Mouse (Mus musculus) kidney, embryonic 14.5 days (tissue): Measurements from ENCODE around the gene Nap1l4. TPM values are rescaled to one million over a fixed set of nuclear protein-coding genes. Genes with fewer than 3 reads are reported as not detected.

Source experiments
- ATAC-seq: fragments of 200-750 bp; cut with Nextera tagmentation; 2 replicates; pipeline ENCODE4 v1.8.0; 2017; ENCODE audit warnings: moderate number of reproducible peaks, mild to moderate bottlenecking, moderate TSS enrichment, moderate library complexity; ENCODE audit not compliant: low FRiP score, low TSS enrichment
- H3K27ac ChIP-seq: fragments of 300-500 bp; sonication (generic); 2 replicates; pipeline ENCODE4 v1.5.1; 2014; ENCODE audit warnings: low read depth, mild to moderate bottlenecking, low read length, moderate library complexity, mixed read lengths
- H3K27me3 ChIP-seq: fragments of 300-500 bp; sonication (generic); 2 replicates; pipeline ENCODE4 v1.6.1; 2014; ENCODE audit warnings: mild to moderate bottlenecking, low read length; ENCODE audit not compliant: control insufficient read depth, insufficient read depth
- H3K36me3 ChIP-seq: fragments of 300-500 bp; sonication (generic); 2 replicates; pipeline ENCODE4 v1.6.1; 2014; ENCODE audit warnings: low read length, mixed read lengths; ENCODE audit not compliant: control insufficient read depth, insufficient read depth
- H3K4me1 ChIP-seq: fragments of 300-500 bp; sonication (generic); 2 replicates; pipeline ENCODE4 v1.6.1; 2014; ENCODE audit warnings: low read length, mixed read lengths; ENCODE audit not compliant: control insufficient read depth, insufficient read depth
- H3K4me2 ChIP-seq: fragments of 300-500 bp; sonication (generic); replicated peaks from 2 replicates; pipeline ENCODE4 v1.6.1; 2014; ENCODE audit warnings: low read depth, mild to moderate bottlenecking, low read length
- H3K4me3 ChIP-seq: fragments of 300-500 bp; sonication (generic); 2 replicates; pipeline ENCODE4 v1.5.1; 2014; ENCODE audit warnings: mild to moderate bottlenecking, low read length
- H3K9ac ChIP-seq: fragments of 300-500 bp; sonication (generic); 2 replicates; pipeline ENCODE4 v1.6.1; 2014; ENCODE audit warnings: low read depth, mild to moderate bottlenecking, low read length, moderate library complexity
- H3K9me3 ChIP-seq: fragments of 300-500 bp; sonication (generic); 2 replicates; pipeline ENCODE4 v1.6.1; 2016; ENCODE audit warnings: low read length; ENCODE audit not compliant: control insufficient read depth
- WGBS: fragments of 180-500 bp; shearing (Covaris S2); extraction: QIAGEN DNeasy Blood & Tissue Kit; methylation state at CpG from one replicate; pipeline ENCODE4 v1.1.7; 2014; 5-methylcytosine and 5-hydroxymethylcytosine counted together
- polyA plus RNA-seq: library from polyadenylated mRNA; unstranded; fragments of >200 nt; fragmentation: Nextera tagmentation; extraction: Ambion mirVana; gene quantifications from 2 replicates; pipeline ENCODE4 v1.2.1, GENCODE M21; 2014

Gene Nap1l4
- polyA plus RNA-seq, 1 experiment from 2014 or later, result 138 TPM

- H3K4me2 ChIP-seq, result peak overlapping the region; percentile 67
- no peak overlapping the region for H3K27ac ChIP-seq
- H3K27me3 ChIP-seq, result peaks cover 37% of the 10 kb centered on the region
- ATAC-seq, result no peak
- no peaks in the 10 kb centered on the region for H3K9me3 ChIP-seq
- peak overlapping the region; percentile 44 for H3K4me3 ChIP-seq
- no peaks in the 10 kb centered on the region for H3K4me1 ChIP-seq
- H3K9ac ChIP-seq, result peak overlapping the region; percentile 40; the same call in 1 of the 2 replicates
- no peaks in the 10 kb centered on the region for H3K36me3 ChIP-seq
- 5% methylated on average over 55 of the region's 55 CpGs for WGBS
Observed at GRCm38 (mm10) chr7:143501643-143502417, 47.1 kb downstream of the Nap1l4 start.

GRCm38 (mm10) chr7:143500912-143501311, 48.0 kb downstream of the Nap1l4 start:
- H3K9me3 ChIP-seq, result no peaks in the 10 kb centered on the region
- no peak for ATAC-seq
- H3K27ac ChIP-seq, result no peak overlapping the region
- no peak overlapping the region for H3K9ac ChIP-seq
- WGBS, result 20% methylated on average over 2 of the region's 2 CpGs
- H3K4me2 ChIP-seq, result no peak overlapping the region
- H3K4me3 ChIP-seq, result no peak overlapping the region
- H3K27me3 ChIP-seq, result peaks cover 37% of the 10 kb centered on the region
- no peaks in the 10 kb centered on the region for H3K36me3 ChIP-seq
- H3K4me1 ChIP-seq, result no peaks in the 10 kb centered on the region

DNA sequence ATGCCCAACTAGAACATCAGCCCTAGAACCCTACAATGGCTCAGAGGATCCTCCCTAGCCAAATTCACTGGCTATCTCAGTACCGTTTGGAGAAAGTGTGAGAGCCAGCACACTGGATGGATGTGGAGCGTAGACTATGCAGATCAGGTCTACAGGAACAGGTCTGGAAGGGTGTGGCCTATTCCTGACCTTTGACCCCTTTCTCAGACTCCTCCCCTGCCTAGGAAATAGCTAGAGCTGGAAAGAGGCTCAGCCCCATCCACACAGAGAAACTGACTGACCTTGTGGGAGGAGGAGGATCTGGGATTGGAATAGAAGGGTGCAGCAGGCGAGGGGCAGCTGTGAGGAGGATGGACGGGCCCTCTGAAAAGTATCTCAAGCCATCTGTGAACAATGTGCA, 50.3 kb downstream of the Nap1l4 start:
- Histone ChIP-seq H3K9ac (no peak overlapping the region), H3K4me1 (no peaks in the 10 kb centered on the region), H3K9me3 (no peaks in the 10 kb centered on the region), H3K4me3 (no peak overlapping the region), H3K27me3 (peaks cover 31% of the 10 kb centered on the region), H3K4me2 (no peak overlapping the region), H3K27ac (no peak overlapping the region), H3K36me3 (no peaks in the 10 kb centered on the region)
- 87% methylated on average over 4 of the region's 4 CpGs for WGBS
- ATAC-seq, result no peak

DNA sequence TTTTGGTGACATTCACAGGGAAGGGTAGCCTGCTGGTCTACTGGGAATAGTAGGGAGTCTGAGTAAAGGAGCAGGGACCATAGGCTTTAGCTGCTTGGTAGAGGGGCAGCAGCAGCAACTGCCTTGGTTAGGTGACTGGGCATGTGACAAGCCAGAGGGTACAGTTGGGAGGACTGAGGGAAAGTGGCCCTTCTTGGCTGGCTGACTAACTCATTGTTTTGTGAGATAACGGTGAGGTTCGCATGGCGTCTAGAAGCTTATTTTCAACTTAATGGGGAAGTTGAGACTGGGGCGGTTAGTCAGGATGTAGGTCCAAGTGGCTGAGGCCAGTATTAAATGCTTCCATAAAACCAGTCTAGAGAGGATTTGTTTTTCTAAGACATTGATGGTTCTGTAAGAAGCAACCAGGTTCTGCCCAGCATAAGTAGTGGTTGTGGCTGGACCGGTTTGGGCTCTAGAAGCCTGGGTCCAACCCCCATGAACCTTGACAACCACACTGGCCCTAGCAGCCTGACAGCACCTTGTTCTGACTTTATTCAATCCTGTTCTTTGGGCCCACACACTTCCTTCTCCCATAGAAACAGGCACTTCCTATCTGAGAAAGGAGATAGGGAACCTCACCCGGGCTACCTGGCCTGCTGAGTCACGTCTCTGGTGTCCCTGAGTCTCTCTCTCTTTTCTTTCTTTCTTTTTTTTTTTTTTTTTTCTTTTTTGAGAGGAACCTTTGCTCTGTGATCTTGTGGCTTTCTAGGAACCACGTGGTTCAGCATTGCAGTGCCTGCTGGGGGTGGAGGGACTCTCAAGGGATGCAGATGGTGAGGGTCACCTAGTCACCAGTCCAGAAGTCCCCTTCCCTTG, 53.6 kb downstream of the Nap1l4 start:
- Histone ChIP-seq H3K9me3 (no peaks in the 10 kb centered on the region), H3K4me3 (no peak overlapping the region), H3K9ac (no peak overlapping the region), H3K4me2 (no peak overlapping the region), H3K27me3 (peaks cover 4% of the 10 kb centered on the region; the same call in 1 of the 2 replicates), H3K36me3 (no peaks in the 10 kb centered on the region), H3K4me1 (no peaks in the 10 kb centered on the region), H3K27ac (no peak overlapping the region)
- WGBS, result 81% methylated on average over 8 of the region's 8 CpGs
- ATAC-seq, result no peak

DNA sequence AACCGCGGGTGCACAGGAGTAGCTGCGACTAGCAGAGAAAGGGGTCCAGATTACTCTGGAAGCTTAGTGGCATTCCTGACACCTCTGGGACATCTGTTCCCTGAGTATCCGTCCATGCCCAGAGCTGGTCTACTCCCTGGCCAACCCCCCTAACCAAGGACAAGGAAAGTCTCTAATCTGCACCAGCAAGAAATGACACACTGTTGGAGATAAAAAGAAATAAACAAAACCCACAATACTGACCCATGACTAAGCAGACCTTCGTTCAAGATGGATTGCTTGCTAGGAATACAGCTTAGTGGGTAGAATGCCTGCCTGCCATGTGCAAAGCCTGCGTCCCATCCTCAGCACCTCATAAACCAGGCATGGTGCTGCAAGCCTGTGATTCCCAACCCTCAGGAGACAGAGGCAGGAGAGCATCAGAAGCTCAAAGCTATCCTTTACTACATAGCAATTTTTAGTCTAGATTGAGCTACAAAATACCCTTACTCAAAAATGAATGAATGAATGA, 55.2 kb downstream of the Nap1l4 start:
- WGBS, result 63% methylated on average over 6 of the region's 6 CpGs
- H3K4me3 ChIP-seq, result no peak overlapping the region
- no peaks in the 10 kb centered on the region for H3K36me3 ChIP-seq
- H3K4me2 ChIP-seq, result no peak overlapping the region
- ATAC-seq, result no peak
- no peak overlapping the region for H3K9ac ChIP-seq
- no peak overlapping the region for H3K27ac ChIP-seq
- H3K4me1 ChIP-seq, result no peaks in the 10 kb centered on the region
- no peaks in the 10 kb centered on the region for H3K27me3 ChIP-seq
- H3K9me3 ChIP-seq, result no peaks in the 10 kb centered on the region

GRCm38 (mm10) chr7:143489735-143490134, 59.2 kb downstream of the Nap1l4 start:
- no peak for ATAC-seq
- Histone ChIP-seq H3K36me3 (no peaks in the 10 kb centered on the region), H3K27me3 (no peaks in the 10 kb centered on the region), H3K27ac (no peak overlapping the region), H3K4me3 (no peak overlapping the region), H3K4me1 (no peaks in the 10 kb centered on the region), H3K9me3 (no peaks in the 10 kb centered on the region), H3K9ac (no peak overlapping the region), H3K4me2 (no peak overlapping the region)
- WGBS, result 83% methylated on average over 6 of the region's 6 CpGs

GRCm38 (mm10) chr7:143482541-143482940, 66.4 kb downstream of the Nap1l4 start:
- no peak for ATAC-seq
- 6% methylated on average over 6 of the region's 6 CpGs for WGBS
- Histone ChIP-seq H3K9me3 (no peaks in the 10 kb centered on the region), H3K4me2 (no peak overlapping the region), H3K4me3 (no peak overlapping the region), H3K9ac (no peak overlapping the region), H3K36me3 (no peaks in the 10 kb centered on the region), H3K27ac (no peak overlapping the region), H3K27me3 (peaks cover 2% of the 10 kb centered on the region; the same call in 1 of the 2 replicates), H3K4me1 (no peaks in the 10 kb centered on the region)

GRCm38 (mm10) chr7:143481806-143482387, 67.0 kb downstream of the Nap1l4 start:
- H3K4me3 ChIP-seq, result no peak overlapping the region
- H3K27me3 ChIP-seq, result peaks cover 2% of the 10 kb centered on the region; the same call in 1 of the 2 replicates
- no peaks in the 10 kb centered on the region for H3K4me1 ChIP-seq
- WGBS, result 58% methylated on average over 5 of the region's 5 CpGs
- no peak for ATAC-seq
- H3K9me3 ChIP-seq, result no peaks in the 10 kb centered on the region
- H3K27ac ChIP-seq, result no peak overlapping the region
- H3K9ac ChIP-seq, result no peak overlapping the region
- no peak overlapping the region for H3K4me2 ChIP-seq
- H3K36me3 ChIP-seq, result no peaks in the 10 kb centered on the region
